Mouse (Mus musculus) adrenal gland, postnatal 4 days (tissue): ENCODE measurements around the gene Clint1. TPM values are rescaled to one million over a fixed set of nuclear protein-coding genes. Genes with fewer than 3 reads are reported as not detected.
"Not testable (repeated sequence)": the region's sequence is repeated elsewhere in the genome, so short reads cannot be mapped to it uniquely, and the experiment has no call there.

Source experiments
- DNase-seq, 2 experiments: peaks; one replicate each; pipeline ENCODE4 v3.0.0; 2021 to 2022; ENCODE audit warnings: low spot score in 2 of 2, mixed read lengths in 2 of 2
- total RNA-seq, 2 experiments: library from RNA; stranded (reverse); gene quantifications; 2 replicates each; pipeline ENCODE4 v1.2.3; 2021

The Clint1 gene
- total RNA-seq, 2 experiments from 2014 or later: 87.3 to 98.2 TPM

GRCm38 (mm10) chr11:45846008-45846407 is 5.8 kb upstream of the Clint1 start:
- DNase-seq: no peak

GRCm38 (mm10) chr11:45847548-45847947 is 4.3 kb upstream of the Clint1 start:
- DNase-seq: no peak

- no peak for DNase-seq
Observed at GRCm38 (mm10) chr11:45848253-45848652, 3.6 kb upstream of the Clint1 start.

GRCm38 (mm10) chr11:45849203-45849602 is 2.6 kb upstream of the Clint1 start:
- DNase-seq: no peak

GRCm38 (mm10) chr11:45849859-45850258 is 2.0 kb upstream of the Clint1 start:
- DNase-seq: no peak

- no peak for DNase-seq
Observed at GRCm38 (mm10) chr11:45850317-45850716, 1.5 kb upstream of the Clint1 start.

GRCm38 (mm10) chr11:45852124-45852994 is 508 bp downstream of the Clint1 start:
- peak; percentile 5 to 10 for DNase-seq

- DNase-seq: no peak
Observed at GRCm38 (mm10) chr11:45852995-45853317, 1.1 kb downstream of the Clint1 start.

GRCm38 (mm10) chr11:45853916-45854315 is 2.1 kb downstream of the Clint1 start:
- no peak for DNase-seq

- no peak for DNase-seq
Observed at GRCm38 (mm10) chr11:45854381-45854780, 2.5 kb downstream of the Clint1 start.

GRCm38 (mm10) chr11:45855407-45856148 is 3.7 kb downstream of the Clint1 start:
- DNase-seq: no peak

- no peak for DNase-seq
Observed at GRCm38 (mm10) chr11:45856149-45856516, 4.3 kb downstream of the Clint1 start.

GRCm38 (mm10) chr11:45861334-45861733 is 9.5 kb downstream of the Clint1 start:
- DNase-seq: no peak

GRCm38 (mm10) chr11:45864409-45864808 is 12.6 kb downstream of the Clint1 start:
- DNase-seq: no peak

- no peak for DNase-seq
Observed at GRCm38 (mm10) chr11:45865861-45866260, 14.0 kb downstream of the Clint1 start.

GRCm38 (mm10) chr11:45866534-45866933 is 14.7 kb downstream of the Clint1 start:
- no peak for DNase-seq

GRCm38 (mm10) chr11:45873666-45874065 is 21.8 kb downstream of the Clint1 start:
- no peak for DNase-seq

GRCm38 (mm10) chr11:45874251-45874650 is 22.4 kb downstream of the Clint1 start:
- no peak for DNase-seq

- no peak for DNase-seq
Observed at GRCm38 (mm10) chr11:45875351-45875935, 23.6 kb downstream of the Clint1 start.

GRCm38 (mm10) chr11:45876036-45876435 is 24.2 kb downstream of the Clint1 start:
- DNase-seq: no peak

- not testable (repeated sequence) for DNase-seq
Observed at GRCm38 (mm10) chr11:45879366-45879765, 27.5 kb downstream of the Clint1 start.
